Mouse (Mus musculus) intestine, postnatal 0 days (tissue): ENCODE results near the gene Ankrd23. TPM values are rescaled to one million over a fixed set of nuclear protein-coding genes. Genes with fewer than 3 reads are reported as not detected.

Experiments used
- ATAC-seq: fragments of 200-750 bp; cut with Nextera tagmentation; 2 replicates; pipeline ENCODE4 v1.8.0; 2017; ENCODE audit warnings: mild to moderate bottlenecking, moderate TSS enrichment, moderate library complexity
- H3K27ac ChIP-seq: fragments of 300-500 bp; sonication (generic); 2 replicates; pipeline ENCODE4 v1.5.1; 2014; ENCODE audit warnings: mild to moderate bottlenecking, low read depth, low read length, moderate library complexity
- H3K27me3 ChIP-seq: fragments of 300-500 bp; sonication (generic); replicated peaks from 2 replicates; pipeline ENCODE4 v1.6.1; 2014; ENCODE audit warnings: low read length, mixed read lengths; ENCODE audit not compliant: control insufficient read depth, insufficient read depth
- H3K36me3 ChIP-seq: fragments of 300-500 bp; sonication (generic); 2 replicates; pipeline ENCODE4 v1.6.1; 2014; ENCODE audit warnings: mild to moderate bottlenecking, moderate library complexity; ENCODE audit not compliant: control insufficient read depth, insufficient read depth
- H3K4me1 ChIP-seq: fragments of 300-500 bp; sonication (generic); replicated peaks from 2 replicates; pipeline ENCODE4 v1.6.1; 2014; ENCODE audit warnings: antibody characterized with exemption, low read length, mixed read lengths; ENCODE audit not compliant: control insufficient read depth, insufficient read depth
- H3K4me2 ChIP-seq: fragments of 300-500 bp; sonication (generic); replicated peaks from 2 replicates; pipeline ENCODE4 v1.6.1; 2014; ENCODE audit warnings: low read depth, mild to moderate bottlenecking, moderate library complexity
- H3K4me3 ChIP-seq: fragments of 300-500 bp; sonication (generic); 2 replicates; pipeline ENCODE4 v1.5.1; 2014; ENCODE audit warnings: low read depth, low read length
- H3K9ac ChIP-seq: fragments of 300-500 bp; sonication (generic); 2 replicates; pipeline ENCODE4 v1.6.1; 2014; ENCODE audit warnings: mild to moderate bottlenecking, low read depth, low read length
- H3K9me3 ChIP-seq: fragments of 300-500 bp; sonication (generic); 2 replicates; pipeline ENCODE4 v1.6.1; 2016; ENCODE audit warnings: mixed run types; ENCODE audit not compliant: control insufficient read depth
- CTCF ChIP-seq: sonication (generic); IDR thresholded peaks from 2 replicates; pipeline ENCODE4 v1.5.1; 2016; ENCODE audit warnings: low read depth, mild to moderate bottlenecking, control low read depth, antibody characterized with exemption, moderate library complexity
- WGBS: fragments of 180-500 bp; shearing (Covaris S2); extraction: QIAGEN DNeasy Blood & Tissue Kit; methylation state at CpG from one replicate; pipeline ENCODE4 v1.1.7; 2014; 5-methylcytosine and 5-hydroxymethylcytosine counted together
- polyA plus RNA-seq: library from polyadenylated mRNA; unstranded; fragments of >200 nt; fragmentation: Nextera tagmentation; extraction: Ambion mirVana; gene quantifications from 2 replicates; pipeline ENCODE4 v1.2.1, GENCODE M21; 2015

Gene Ankrd23
- polyA plus RNA-seq, 1 experiment from 2014 or later: 2.1 TPM

GRCm38 (mm10) chr1:36528351-36528750, 8.3 kb downstream of the Ankrd23 start:
- no peak overlapping the region for H3K4me2 ChIP-seq
- no peaks in the 10 kb centered on the region for H3K27me3 ChIP-seq
- 12% methylated on average over 1 of the region's 1 CpGs for WGBS
- peaks cover 43% of the 10 kb centered on the region for H3K36me3 ChIP-seq
- no peak for ATAC-seq
- no peak for TF ChIP-seq CTCF
- no peak overlapping the region for H3K4me3 ChIP-seq
- H3K4me1 ChIP-seq: no peaks in the 10 kb centered on the region
- no peak overlapping the region for H3K9ac ChIP-seq
- no peak overlapping the region for H3K27ac ChIP-seq
- no peaks in the 10 kb centered on the region for H3K9me3 ChIP-seq

GRCm38 (mm10) chr1:36526903-36527302, 9.8 kb downstream of the Ankrd23 start:
- H3K9ac ChIP-seq: no peak overlapping the region
- H3K36me3 ChIP-seq: peaks cover 54% of the 10 kb centered on the region
- no peak overlapping the region for H3K4me2 ChIP-seq
- no peak for TF ChIP-seq CTCF
- no peak overlapping the region for H3K27ac ChIP-seq
- ATAC-seq: no peak
- no peaks in the 10 kb centered on the region for H3K4me1 ChIP-seq
- no peaks in the 10 kb centered on the region for H3K27me3 ChIP-seq
- 86% methylated on average over 10 of the region's 10 CpGs for WGBS
- no peak overlapping the region for H3K4me3 ChIP-seq
- H3K9me3 ChIP-seq: no peaks in the 10 kb centered on the region

DNA sequence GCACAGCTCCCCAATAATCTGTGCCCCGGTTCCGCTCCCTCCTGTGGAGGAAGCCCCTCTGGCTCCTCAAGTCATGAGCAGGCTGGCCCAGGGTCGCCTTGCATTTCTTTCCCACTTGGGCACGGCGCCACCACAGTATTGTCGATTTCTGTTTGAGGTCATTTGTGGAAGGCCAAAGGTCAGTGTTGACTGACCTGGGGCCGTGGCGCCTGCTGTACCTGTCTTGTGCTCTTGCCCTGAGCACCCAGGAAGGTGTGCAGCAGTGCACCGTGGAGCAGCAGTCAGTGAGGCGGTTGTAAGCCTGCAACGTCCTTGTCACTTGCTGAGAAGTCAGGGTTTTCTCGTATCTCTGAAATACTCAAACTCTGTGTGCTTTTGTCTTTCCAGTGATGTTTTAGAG, 10.9 kb downstream of the Ankrd23 start:
- ATAC-seq: no peak
- H3K4me1 ChIP-seq: no peaks in the 10 kb centered on the region
- H3K9ac ChIP-seq: no peak overlapping the region
- H3K36me3 ChIP-seq: peaks cover 57% of the 10 kb centered on the region
- H3K27ac ChIP-seq: no peak overlapping the region
- no peak overlapping the region for H3K4me2 ChIP-seq
- H3K9me3 ChIP-seq: no peaks in the 10 kb centered on the region
- 83% methylated on average over 12 of the region's 12 CpGs for WGBS
- TF ChIP-seq CTCF: no peak
- H3K27me3 ChIP-seq: no peaks in the 10 kb centered on the region
- no peak overlapping the region for H3K4me3 ChIP-seq

DNA sequence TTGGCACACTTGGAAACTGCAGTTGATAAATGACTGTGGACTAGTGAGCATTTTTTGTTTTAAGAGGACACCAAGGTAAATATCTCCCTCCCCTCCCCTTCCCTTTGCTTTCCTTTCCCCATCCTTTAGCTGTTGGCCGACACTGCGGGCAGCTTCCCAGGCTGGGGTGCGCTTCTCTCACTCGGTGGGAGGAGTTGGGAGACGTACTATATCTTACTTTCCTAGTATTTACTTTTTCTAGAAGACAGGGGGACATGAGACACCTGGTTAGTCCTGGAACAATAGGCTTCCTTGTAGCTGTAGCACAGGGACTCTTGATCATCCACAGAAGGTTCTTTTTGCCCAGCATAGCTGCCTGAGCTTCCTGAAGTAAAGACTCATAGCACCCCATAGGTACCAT, 12.6 kb downstream of the Ankrd23 start:
- no peaks in the 10 kb centered on the region for H3K27me3 ChIP-seq
- H3K36me3 ChIP-seq: peaks cover 69% of the 10 kb centered on the region
- H3K9me3 ChIP-seq: no peaks in the 10 kb centered on the region
- H3K4me1 ChIP-seq: no peaks in the 10 kb centered on the region
- no peak overlapping the region for H3K4me3 ChIP-seq
- WGBS: 54% methylated on average over 5 of the region's 5 CpGs
- no peak for ATAC-seq
- H3K27ac ChIP-seq: no peak overlapping the region
- no peak overlapping the region for H3K9ac ChIP-seq
- no peak for TF ChIP-seq CTCF
- H3K4me2 ChIP-seq: no peak overlapping the region

DNA sequence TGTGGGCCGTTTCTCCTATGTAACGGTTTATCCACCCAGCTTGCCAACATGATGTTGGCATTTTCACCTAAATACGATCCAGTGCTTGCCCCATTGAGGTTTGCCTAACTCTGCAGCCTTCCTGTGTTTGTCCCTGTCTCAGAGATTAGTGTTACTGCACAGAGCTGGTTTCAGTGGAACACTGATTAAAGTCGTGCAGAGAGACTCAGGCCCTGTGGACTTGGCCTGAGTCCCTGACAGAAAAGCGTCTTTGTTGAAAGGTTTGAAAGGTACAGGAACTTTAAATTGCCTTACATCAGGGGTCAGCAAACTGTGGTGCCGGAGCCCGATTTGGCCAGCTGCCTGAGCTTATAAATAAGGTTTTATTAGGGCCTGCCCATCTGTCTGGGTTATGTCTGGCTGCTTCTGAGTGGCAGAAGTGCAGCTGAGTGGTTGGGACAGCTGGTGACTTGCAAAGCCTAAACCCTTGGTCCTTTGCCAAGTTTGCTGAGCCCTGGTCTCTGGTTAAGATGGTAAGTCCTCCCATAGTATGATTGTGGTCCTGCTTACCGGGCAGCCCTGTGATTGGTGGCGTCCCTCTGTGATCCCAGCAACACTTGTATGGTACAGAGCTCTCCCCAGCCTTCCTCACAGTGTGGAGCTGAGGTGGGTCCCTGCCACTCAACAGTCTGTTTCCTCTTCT, 13.2 kb downstream of the Ankrd23 start:
- Histone ChIP-seq H3K9ac (no peak overlapping the region), H3K36me3 (peaks cover 69% of the 10 kb centered on the region), H3K4me2 (no peak overlapping the region), H3K27me3 (no peaks in the 10 kb centered on the region), H3K4me1 (no peaks in the 10 kb centered on the region), H3K9me3 (no peaks in the 10 kb centered on the region), H3K27ac (no peak overlapping the region), H3K4me3 (no peak overlapping the region)
- no peak for TF ChIP-seq CTCF
- 66% methylated on average over 9 of the region's 9 CpGs for WGBS
- no peak for ATAC-seq

GRCm38 (mm10) chr1:36522210-36522609, 14.5 kb downstream of the Ankrd23 start:
- Histone ChIP-seq H3K4me3 (no peak overlapping the region), H3K4me1 (no peaks in the 10 kb centered on the region), H3K36me3 (peaks cover 69% of the 10 kb centered on the region), H3K9ac (no peak overlapping the region), H3K9me3 (no peaks in the 10 kb centered on the region), H3K27me3 (no peaks in the 10 kb centered on the region), H3K4me2 (no peak overlapping the region), H3K27ac (no peak overlapping the region)
- no peak for TF ChIP-seq CTCF
- ATAC-seq: no peak
- WGBS: 94% methylated on average over 7 of the region's 7 CpGs
